Mouse (Mus musculus) naive thymus-derived CD4-positive, alpha-beta T cell, adult 5 months (primary cell): ENCODE data around the gene Khdrbs1. TPM values are rescaled to one million over a fixed set of nuclear protein-coding genes. Genes with fewer than 3 reads are reported as not detected.

Experiments
- polyA plus RNA-seq: library from polyadenylated mRNA; unstranded; fragments of 100-300 nt; shearing (Covaris generic); gene quantifications from one replicate; pipeline ENCODE4 v1.2.1, GENCODE M21; 2017

The Khdrbs1 gene
- polyA plus RNA-seq = 146 TPM

DNA sequence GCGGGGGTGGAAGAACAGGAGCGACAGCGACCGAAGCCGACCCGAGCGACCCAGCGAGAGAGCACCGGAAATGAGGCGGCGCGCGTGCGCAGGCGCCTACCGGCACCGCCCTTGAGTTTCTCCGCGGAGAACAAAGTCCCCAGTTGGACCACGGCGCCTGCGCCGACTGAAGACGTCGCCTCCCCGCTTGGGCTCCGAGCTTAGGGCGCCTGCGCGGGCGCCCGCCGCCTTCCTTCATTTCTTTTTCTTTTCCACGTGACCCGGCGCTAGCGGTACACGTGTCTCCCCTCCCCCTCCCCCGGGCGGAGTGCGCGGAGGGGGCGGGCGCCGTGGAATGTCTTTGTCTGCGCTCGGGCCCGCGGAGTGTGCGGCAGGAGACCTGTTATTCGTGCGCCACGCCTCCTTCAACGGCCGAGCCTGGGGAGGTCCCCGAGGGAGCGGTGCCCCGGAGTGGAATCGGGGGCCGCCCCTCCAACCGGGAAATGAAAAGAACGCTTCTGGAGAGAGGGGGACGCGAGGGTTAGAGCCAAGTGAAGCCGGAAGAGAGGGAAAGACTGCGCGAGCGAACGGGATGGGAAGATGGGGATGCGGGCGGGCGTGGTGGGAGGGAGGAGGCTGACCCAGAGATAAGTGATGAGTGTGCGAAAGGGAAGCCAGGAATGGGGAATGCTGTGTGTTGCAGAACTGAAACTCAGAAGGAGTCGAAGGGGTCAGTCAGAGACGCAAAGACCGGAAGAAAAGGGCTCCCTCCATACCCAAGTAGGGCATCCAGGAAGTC is at the start of gene Khdrbs1:
Gene Khdrbs1 (minus strand): TSS at position 72 of the 778 bp plus-strand sequence.

DNA sequence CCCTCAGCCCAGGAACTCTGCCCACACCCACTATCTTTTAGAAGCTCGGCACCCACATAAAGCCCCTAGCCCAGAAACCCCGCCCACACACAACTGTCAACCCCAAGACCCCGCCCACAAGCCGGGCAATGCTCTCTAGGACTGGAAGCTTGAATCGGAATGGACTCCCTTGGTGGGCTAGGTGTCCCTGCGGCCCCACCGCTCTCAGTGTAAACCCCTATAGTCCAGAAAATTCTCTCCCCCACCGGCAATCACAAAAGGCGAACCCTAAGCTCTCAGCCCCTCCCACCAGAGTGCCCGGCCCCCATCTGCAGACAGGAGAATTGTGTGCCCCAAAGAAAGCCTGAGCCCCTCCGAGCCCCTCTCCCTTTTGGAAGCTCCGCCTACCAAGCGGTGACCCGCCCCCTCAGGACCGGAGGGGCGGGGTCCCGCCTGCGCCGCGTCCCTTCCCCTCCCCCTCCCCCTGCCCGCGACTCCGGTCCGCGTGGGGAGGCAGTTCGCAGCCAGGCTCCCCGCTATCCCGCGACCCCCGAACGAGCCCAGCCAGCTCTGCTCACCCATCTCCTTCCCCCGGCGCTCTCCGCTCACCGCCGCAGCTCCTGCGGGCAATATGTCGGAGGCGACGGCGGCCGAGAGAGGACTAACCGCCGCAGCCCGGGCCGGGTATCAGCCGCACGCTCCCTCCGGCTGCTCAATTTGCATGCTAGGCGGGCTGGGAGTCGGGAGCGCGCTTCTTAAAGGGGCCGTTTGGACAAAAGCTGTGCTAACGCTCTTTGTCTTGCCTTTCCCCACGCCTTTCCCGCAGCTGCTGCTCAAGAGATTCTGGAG is 45.7 kb downstream of the Khdrbs1 start, which contains the start of gene Tmem39b:
Gene Tmem39b (minus strand): TSS at position 681 of the 828 bp plus-strand sequence.

DNA sequence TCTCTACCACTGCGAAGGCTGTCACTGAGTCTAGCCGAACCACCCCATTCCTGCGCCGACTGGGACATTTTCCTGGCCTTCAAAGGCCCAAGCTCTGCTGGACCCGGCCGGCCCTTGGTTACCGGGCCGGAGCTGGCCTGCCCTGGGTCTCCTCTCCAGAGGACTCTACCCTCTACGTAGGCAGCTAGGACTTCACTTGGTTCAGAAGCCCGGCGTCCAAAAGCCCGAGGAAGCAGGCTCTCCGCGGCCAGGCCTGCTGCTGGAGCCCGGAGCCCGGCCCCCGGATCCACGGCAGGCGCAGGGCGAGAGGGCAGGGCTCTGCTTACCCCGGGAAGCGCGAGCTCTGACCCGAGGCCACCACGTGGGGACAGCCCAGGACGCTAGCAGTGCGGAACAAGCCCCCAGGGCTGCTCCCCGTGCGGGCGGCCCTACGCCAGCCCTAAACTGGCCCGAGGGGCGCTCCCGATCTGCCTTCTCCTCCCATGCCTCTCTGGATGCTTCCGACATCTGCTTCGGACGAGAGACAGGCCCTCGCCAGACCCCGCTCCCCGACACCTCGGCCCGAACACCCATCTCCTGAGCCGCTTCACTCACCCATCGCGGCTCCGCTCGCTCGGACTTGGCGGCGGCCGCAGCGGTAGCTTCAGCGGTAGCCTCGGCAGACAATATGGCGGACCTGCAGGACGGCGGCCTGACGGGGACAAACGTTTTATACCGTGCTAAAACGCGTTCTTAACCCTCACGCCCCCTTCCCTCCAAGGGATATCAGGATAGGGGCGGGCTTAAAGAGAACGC is 69.8 kb downstream of the Khdrbs1 start, which contains the start of gene Kpna6:
Gene Kpna6 (minus strand): TSS at position 685 of the 795 bp plus-strand sequence.

Other genes with a start within 250 kb of the Khdrbs1 start
- gene Marcksl1, start 228.7 kb downstream of the Khdrbs1 start, polyA plus RNA-seq = 10.7 TPM
- 174 TPM for gene Hdac1, start 199.6 kb downstream of the Khdrbs1 start, polyA plus RNA-seq
- gene Lck, start 168.7 kb downstream of the Khdrbs1 start, polyA plus RNA-seq = 1,237 TPM
- 0.50 TPM for gene Fam167b, start 163.8 kb downstream of the Khdrbs1 start, polyA plus RNA-seq
- gene Eif3i, start 141.7 kb downstream of the Khdrbs1 start, polyA plus RNA-seq = 167 TPM
- 203 TPM for gene Tmem234, start 141.6 kb downstream of the Khdrbs1 start, polyA plus RNA-seq
- 5.6 TPM for gene Dcdc2b, start 128.0 kb downstream of the Khdrbs1 start, polyA plus RNA-seq
- gene Iqcc, start 123.2 kb downstream of the Khdrbs1 start, polyA plus RNA-seq = 22.1 TPM
- 11.5 TPM for gene Ccdc28b, start 118.4 kb downstream of the Khdrbs1 start, polyA plus RNA-seq
- 73.9 TPM for gene Txlna, start 101.2 kb downstream of the Khdrbs1 start, polyA plus RNA-seq
- gene Kpna6, start 69.5 kb downstream of the Khdrbs1 start, polyA plus RNA-seq = 22.9 TPM
- gene Tmem39b, start 45.5 kb downstream of the Khdrbs1 start, polyA plus RNA-seq = 16.5 TPM
- gene Ptp4a2, start 68.9 kb upstream of the Khdrbs1 start, polyA plus RNA-seq = 391 TPM
- not detected for gene Spocd1, start 186.9 kb upstream of the Khdrbs1 start, polyA plus RNA-seq
- 0.42 TPM for gene Adgrb2, start 242.6 kb upstream of the Khdrbs1 start, polyA plus RNA-seq